Mouse (Mus musculus): ENCODE results near the gene Anxa11. TPM values are rescaled to one million over a fixed set of nuclear protein-coding genes. Genes with fewer than 3 reads are reported as not detected.
"Not testable (repeated sequence)": the region's sequence is repeated elsewhere in the genome, so short reads cannot be mapped to it uniquely, and the experiment has no call there.

Anxa11 gene
- polyA plus RNA-seq, 1 experiment from 2014 or later, result 48.4 TPM

DNA sequence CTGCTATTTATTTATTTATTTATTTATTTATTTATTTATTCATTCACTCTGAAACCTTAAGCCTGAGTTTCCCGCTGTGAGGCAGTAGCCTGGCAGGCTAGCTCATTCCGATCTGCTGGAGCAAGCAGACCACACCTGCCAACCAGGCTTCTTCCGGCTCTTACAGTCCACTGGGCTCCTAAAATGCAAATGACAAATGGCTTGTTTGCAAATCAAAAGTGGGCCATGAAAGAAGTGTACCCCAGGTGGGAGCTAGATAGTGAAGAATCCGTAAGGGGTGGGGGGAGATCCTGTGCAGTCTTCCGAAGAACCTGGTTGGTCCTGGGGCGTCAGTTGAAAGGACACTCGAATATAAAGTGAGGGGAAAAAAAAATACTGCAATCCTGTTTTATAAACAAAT, 995 bp upstream of the Anxa11 start:
- no peak for DNase-seq (ENCODE audit: low spot score)

DNA sequence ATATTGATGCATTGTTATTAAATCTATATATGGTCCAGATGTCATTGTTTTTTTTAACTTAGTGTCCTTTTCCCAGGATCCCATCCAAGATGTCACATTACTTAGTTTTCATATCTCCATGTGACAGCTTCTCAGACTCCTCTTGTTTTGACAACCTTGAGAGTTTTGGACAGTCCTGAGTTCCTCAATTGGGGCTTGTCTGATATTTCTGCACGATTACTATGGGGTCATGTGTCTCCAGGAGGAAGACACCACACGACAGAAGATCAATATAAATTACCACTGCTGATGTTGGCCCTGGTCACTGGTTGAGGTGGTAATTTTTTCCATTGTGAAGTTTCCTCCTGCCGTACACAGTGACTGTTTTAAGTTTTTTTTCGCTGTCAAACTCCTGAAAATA, 377 bp upstream of the Anxa11 start:
- DNase-seq (ENCODE audit: low spot score), result peak; percentile 25

DNA sequence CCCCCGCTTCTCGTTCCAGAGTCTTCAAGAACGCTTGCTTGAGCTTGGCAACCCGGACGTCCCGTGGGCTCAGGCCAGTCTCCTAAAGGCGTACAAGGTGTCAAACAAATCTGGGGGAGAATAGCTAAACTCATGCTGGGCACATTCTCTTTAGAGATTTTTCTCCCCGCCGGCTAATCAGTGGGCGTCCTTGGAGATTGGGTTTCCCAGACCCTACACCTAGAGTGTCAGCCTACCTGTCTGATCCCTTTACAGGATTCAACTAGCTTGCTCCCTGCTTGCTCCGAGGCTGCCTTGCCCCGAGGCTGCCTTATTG, 690 bp downstream of the Anxa11 start:
- no peak for DNase-seq (ENCODE audit: low spot score)

GRCm38 (mm10) chr14:25844372-25844771, 2.4 kb downstream of the Anxa11 start:
- DNase-seq (ENCODE audit: low spot score), result no peak

- DNase-seq (ENCODE audit: low spot score), result no peak
Observed at GRCm38 (mm10) chr14:25845832-25846383, 4.0 kb downstream of the Anxa11 start.

- DNase-seq (ENCODE audit: low spot score), result no peak
Observed at GRCm38 (mm10) chr14:25846516-25846915, 4.6 kb downstream of the Anxa11 start.

GRCm38 (mm10) chr14:25847660-25848059, 5.7 kb downstream of the Anxa11 start:
- no peak for DNase-seq (ENCODE audit: low spot score)

DNA sequence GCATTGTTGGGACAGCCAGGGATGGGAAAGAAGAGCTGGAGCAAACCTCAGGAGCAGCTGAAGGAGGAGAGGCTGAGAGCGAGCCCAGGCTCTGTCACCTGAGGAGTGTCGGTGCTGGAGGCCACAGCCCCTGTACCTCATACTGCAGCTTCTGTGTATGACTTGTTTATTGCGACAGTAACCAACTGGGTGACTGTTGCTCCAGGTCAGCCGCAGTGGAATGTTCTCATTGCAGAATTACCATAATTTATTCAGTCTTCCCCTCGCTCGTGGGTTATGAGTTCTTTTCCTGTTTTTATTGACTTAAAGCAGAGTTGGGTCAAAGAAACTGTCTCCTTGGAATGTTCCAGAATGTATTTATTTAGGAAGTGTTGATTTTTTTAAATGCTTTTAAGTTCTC, 6.3 kb downstream of the Anxa11 start:
- no peak for DNase-seq (ENCODE audit: low spot score)

DNA sequence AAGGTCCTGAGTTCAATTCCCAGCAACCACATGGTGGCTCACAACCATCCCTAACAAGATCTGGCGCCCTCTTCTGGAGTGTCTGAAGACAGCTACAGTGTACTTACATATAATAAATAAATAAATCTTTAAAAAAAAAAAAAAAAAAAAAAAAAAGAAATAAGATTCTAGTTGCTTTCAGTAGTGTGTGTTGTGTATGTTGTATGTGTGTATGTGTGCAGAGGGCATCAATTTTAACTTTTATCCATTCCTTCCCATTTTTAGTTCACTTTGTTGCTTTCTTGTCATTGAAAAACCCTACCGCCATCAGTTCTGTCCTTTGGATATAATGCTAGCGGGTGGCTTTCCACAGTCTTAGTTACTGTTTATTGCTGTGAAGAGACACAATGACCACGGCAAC, 6.8 kb downstream of the Anxa11 start:
- DNase-seq (ENCODE audit: low spot score), result not testable (repeated sequence)

GRCm38 (mm10) chr14:25850433-25850832, 8.5 kb downstream of the Anxa11 start:
- no peak for DNase-seq (ENCODE audit: low spot score)

GRCm38 (mm10) chr14:25851189-25851588, 9.2 kb downstream of the Anxa11 start:
- no peak for DNase-seq (ENCODE audit: low spot score)

- DNase-seq (ENCODE audit: low spot score), result no peak
Observed at GRCm38 (mm10) chr14:25852121-25852561, 10.2 kb downstream of the Anxa11 start.

GRCm38 (mm10) chr14:25853295-25853694, 11.3 kb downstream of the Anxa11 start:
- no peak for DNase-seq (ENCODE audit: low spot score)

DNA sequence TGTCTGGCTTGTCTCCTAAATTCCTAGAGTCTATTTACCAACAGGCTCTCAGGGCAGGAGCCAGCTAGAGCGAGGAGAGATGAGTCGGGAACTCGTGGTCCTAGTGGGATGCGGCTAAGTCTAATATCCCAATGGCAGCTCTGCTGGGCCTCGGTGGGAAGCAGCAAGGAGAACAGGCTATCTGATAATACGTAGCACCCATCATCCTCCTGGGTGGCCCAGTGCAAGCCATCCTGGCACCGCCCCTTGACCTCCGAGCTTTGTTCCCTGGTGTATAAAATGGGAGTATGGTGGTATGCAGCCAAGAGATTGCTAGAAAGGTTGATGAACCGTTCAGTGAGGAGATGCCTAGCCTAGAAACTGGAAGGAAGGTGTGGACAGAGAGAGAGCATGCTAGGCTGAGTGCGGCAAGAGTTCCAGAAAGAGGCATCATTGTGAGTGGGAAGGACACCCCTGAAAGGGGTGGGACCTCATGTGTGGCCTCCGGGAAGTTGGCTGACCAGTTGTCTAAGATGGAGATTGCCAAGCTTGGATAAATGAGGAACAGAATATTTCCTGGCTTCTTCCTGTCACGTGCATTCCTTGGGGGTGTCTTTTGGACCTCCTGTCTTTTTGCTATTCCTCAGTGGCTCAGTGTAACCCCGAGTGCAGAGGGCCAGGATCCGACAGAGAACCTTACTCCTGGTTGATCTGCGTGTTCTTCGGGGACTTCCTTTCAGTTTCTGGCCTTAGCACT, 11.9 kb downstream of the Anxa11 start:
- no peak for DNase-seq (ENCODE audit: low spot score)

DNA sequence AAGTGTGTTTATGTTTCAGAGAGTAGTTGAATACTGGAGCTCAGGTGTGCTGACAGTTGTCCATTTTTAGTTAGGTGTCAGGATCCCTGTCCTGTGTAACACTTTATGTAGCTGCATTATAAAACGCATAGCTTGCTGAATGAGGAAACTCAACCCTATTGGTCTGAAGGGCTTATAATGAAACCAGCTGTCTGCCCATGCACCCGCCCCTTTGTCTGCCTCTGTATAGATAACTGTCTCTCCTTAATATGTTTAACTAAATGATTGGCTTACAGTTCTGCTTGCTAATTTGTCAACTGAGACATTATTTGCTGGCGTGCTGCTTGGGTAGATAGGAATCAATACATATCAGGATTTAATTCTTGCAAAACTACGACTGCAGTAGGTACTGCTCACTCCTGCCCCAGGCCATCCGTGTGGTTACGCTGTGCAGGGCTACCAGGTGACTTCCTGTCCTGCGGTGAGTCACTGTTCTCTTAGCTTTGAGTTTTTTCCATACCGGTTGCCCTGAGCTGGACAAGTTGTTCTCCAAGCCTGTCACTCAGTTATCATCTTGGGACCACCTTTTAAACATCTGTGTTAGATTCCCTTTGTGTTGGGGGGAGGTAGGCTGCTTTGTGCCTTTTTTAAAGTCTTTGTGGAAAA, 13.4 kb downstream of the Anxa11 start:
- peak; percentile 46 for DNase-seq (ENCODE audit: low spot score)

GRCm38 (mm10) chr14:25857168-25857621, 15.2 kb downstream of the Anxa11 start:
- no peak for DNase-seq (ENCODE audit: low spot score)

DNA sequence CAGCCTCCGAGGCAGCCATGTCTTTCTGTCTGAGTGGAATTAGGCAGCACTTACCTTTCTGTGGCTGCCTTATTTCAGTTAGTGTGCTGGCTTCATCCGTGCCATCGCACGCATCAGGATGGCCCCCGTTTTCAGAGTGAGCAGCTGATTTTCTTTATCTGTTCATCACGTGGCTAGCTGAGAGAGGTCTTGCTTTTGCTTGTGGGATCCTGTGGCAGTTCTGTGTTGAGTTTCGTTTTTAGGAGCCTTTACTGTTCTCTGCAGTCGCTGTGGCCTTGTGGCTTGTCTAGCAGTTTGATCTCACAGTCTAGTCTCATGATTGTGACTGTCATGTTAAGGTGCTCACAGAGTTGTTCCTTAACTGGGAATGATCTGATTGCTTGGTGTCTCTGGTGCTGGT, 16.0 kb downstream of the Anxa11 start:
- DNase-seq (ENCODE audit: low spot score), result peak; percentile 67

GRCm38 (mm10) chr14:25861771-25862530, 20.0 kb downstream of the Anxa11 start:
- no peak for DNase-seq (ENCODE audit: low spot score)

DNA sequence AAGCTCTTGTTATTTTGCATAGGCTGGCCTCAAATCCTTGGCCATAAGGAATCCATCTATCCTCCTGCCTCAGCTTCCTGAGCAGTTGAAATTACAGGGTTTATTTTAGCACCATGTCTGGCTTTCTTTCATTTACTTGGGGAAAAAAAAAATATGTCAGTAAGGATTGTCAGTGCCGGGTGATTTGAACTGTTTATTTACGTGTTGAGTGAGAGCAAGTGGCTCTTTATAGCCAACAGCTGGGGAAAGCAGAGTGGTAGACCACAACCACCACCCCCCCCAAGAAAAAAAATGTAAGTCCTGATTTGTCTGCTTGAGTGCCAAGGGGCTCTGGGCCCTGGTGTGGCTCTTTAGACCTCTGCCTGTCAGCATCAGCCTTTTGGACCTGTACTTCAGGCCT, 21.8 kb downstream of the Anxa11 start:
- DNase-seq (ENCODE audit: low spot score), result no peak

DNA sequence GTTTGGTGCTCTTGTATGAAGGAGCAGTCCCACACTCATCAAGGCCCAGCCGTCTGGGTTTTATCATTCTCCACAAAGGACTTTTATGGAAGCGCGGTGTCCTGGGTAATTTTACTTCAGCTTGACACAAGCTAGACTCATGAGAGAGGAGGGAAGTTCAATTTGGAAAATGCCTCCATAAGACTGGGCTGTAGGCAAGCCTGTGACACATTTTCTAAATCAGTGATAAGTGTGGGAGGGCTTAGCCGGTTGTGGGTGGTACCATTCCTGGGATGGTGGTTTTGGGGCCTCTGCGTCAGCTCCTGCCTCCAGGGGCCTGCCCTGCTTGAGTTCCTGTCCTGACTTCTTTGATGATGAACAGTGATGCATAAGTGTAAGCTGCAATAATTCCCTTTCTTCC, 23.3 kb downstream of the Anxa11 start:
- no peak for DNase-seq (ENCODE audit: low spot score)

DNA sequence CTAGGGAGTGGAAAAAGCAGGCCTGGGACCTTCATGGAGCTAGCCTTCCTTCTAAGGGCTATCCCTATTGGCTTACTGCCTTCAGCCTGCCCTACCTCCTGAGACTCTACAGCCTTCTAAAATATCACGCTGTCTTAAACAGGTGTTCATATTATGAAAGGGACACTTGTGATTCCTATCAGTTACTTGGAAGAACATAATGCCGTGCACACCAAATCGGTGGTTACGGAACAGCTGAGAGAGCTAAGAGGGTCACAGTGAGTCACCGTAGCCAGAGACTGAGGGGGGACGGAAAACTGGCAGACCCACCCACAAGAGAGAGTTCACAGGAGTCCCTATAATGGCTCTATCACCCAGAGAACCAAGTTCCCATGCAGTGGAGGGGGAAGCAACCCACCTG, 24.4 kb downstream of the Anxa11 start:
- no peak for DNase-seq (ENCODE audit: low spot score)

DNA sequence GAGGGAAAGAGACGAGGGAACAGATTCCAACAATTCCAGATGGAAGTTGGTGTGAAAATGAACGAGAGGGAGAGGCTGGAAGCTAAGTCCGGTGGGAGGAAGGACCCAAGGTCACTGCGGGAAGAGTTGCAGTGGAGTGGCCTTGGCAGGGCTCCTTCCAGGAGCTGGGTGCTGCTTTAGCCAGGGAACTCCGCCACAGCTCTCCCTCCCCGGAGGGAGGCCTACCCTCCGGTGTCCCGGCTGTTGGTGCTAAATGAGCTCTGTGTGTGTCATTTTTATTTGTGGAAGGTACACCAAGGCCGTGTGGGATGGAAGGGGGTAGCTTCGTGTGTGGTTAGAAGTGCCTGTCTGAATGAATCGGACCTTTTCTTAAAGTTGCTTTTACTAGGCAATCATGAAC, 24.9 kb downstream of the Anxa11 start:
- DNase-seq (ENCODE audit: low spot score), result no peak

All from thymus, postnatal 0 days (tissue).